Mouse (Mus musculus): Measurements from ENCODE around the gene 2700049A03Rik. TPM values are rescaled to one million over a fixed set of nuclear protein-coding genes. Genes with fewer than 3 reads are reported as not detected.

2700049A03Rik gene
- polyA plus RNA-seq, 2 experiments, result 2.7 to 4.1 TPM

DNA sequence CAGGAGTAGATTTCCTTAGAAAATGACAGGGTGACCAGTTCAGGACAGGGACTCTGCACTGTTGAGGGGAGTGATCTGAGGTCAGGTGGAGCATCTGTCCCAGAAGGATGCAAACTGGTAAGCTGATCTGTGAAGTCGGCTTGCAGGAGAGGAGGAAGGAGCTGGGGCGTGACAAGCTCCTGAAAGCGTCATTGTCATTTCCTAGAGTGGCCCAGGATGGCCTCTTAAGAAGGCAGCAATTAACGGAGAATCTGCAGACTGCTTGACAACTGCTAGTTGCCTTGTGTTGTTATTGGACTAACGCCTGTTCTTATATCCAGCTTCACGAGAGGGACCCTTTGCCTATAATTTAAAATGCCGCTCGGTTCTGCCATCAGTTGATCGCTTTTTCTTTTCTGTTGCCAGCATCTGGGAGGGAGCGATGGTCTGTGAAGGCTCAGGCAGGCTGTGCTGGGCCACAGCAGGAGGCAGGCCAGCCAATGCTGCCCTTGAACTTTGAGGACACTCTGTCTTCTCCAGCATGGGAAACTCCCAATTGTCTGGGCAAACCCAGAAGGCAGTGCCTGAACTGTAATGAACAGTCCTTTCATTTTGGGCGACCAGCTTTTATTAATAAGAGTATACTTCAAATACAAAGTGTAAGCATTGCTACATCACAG lies 116.0 kb downstream of the 2700049A03Rik start:
- TF ChIP-seq CTCF (IDR thresholded peaks at IDR 0.05; ENCODE audit: low read depth), result no peak
- no peak for TF ChIP-seq EP300 (IDR thresholded peaks at IDR 0.05; ENCODE audit: low read depth)
- H3K9me3 ChIP-seq (ENCODE audit: control insufficient read depth, low read length), result no peaks in the 10 kb centered on the region
- no peak overlapping the region for H3K9ac ChIP-seq (replicated peaks)
- no peaks in the 10 kb centered on the region for H3K4me1 ChIP-seq (replicated peaks; ENCODE audit: control insufficient read depth in 2 of 2, insufficient read depth in 2 of 2, low read length in 1 of 2)
- no peak for DNase-seq (ENCODE audit: low read depth in 3 of 3, low spot score in 3 of 3)
- no peak overlapping the region for H3K27ac ChIP-seq
- no peak for ATAC-seq (ENCODE audit: insufficient read depth)
- H3K36me3 ChIP-seq (replicated peaks; ENCODE audit: control insufficient read depth, insufficient read depth, low read depth), result no peaks in the 10 kb centered on the region
- H3K27me3 ChIP-seq (ENCODE audit: control insufficient read depth, insufficient read depth, low read length), result no peaks in the 10 kb centered on the region
- no peak overlapping the region for H3K4me2 ChIP-seq (ENCODE audit: low read depth)
- no peak overlapping the region for H3K4me3 ChIP-seq (ENCODE audit: insufficient read depth in 1 of 2, low read depth in 2 of 2, low read length in 2 of 2)
- 57% methylated on average over 11 of the region's 11 CpGs for WGBS (ENCODE audit: insufficient replicate concordance)

DNA sequence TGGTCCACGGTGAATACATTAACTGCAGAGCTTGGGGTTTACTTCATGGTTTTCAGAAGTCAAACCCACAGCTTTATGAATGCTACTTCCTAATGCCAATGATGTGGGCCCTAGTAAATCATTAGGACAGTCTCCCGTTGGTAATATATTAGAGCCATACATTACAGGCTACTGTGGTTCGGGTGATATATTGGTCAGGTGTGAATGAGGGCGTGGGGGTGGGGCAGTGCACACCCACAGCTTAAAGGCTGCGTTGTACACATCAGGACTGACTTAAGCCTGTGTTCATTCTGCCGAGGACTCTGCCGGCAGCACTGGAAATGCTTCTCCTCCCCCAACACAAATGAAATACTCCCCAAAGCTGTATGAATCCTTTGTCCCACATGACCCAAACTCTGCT lies 118.1 kb downstream of the 2700049A03Rik start:
- no peak overlapping the region for H3K4me2 ChIP-seq (ENCODE audit: low read depth)
- H3K4me1 ChIP-seq (replicated peaks; ENCODE audit: control insufficient read depth in 2 of 2, insufficient read depth in 2 of 2, low read length in 1 of 2), result no peaks in the 10 kb centered on the region
- TF ChIP-seq CTCF (IDR thresholded peaks at IDR 0.05; ENCODE audit: low read depth) (no peak), EP300 (IDR thresholded peaks at IDR 0.05; ENCODE audit: low read depth) (no peak)
- H3K9ac ChIP-seq (replicated peaks), result no peak overlapping the region
- no peaks in the 10 kb centered on the region for H3K27me3 ChIP-seq (ENCODE audit: control insufficient read depth, insufficient read depth, low read length)
- ATAC-seq (ENCODE audit: insufficient read depth) (no peak), DNase-seq (ENCODE audit: low read depth in 3 of 3, low spot score in 3 of 3) (no peak)
- WGBS (ENCODE audit: insufficient replicate concordance), result 59% methylated on average over 7 of the region's 7 CpGs
- H3K9me3 ChIP-seq (ENCODE audit: control insufficient read depth, low read length), result no peaks in the 10 kb centered on the region
- H3K27ac ChIP-seq, result no peak overlapping the region
- no peak overlapping the region for H3K4me3 ChIP-seq (ENCODE audit: insufficient read depth in 1 of 2, low read depth in 2 of 2, low read length in 2 of 2)
- H3K36me3 ChIP-seq (replicated peaks; ENCODE audit: control insufficient read depth, insufficient read depth, low read depth), result no peaks in the 10 kb centered on the region

DNA sequence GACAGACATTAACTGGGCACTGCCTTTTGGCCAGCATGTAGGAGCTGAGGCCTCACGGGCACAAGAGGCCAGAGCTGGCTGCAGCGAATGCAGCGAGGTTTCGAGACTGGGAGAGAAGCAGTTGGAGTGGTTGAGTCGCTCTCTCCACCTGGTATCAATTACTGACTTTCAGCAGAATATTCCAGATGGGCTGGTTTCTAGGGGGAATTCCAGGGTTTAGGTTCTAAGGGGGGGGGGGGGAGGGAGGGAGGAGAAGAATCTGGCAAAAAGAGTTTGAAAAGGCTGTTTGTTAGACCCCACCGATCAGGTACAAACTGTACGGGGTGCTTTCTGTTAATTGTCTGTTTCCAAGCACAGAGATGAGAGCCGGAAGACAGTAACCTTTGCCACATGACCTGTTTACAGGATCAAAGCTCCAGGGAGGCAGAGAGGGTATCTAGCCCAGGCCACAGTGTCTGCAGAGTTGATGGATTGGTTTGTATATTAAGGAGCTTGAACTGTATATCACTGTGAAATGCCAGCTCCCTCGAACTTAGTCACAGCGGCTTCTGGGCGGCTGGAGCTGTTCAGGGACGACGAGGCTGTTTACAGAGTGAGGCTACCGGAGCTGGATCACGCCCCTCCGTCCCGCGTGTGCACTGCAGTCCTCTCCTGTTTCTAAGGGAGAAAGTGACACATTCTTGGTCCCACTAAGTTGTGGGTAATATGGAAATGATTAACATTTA lies 121.7 kb downstream of the 2700049A03Rik start:
- no peak for DNase-seq (ENCODE audit: low read depth in 3 of 3, low spot score in 3 of 3)
- WGBS (ENCODE audit: insufficient replicate concordance), result 63% methylated on average over 18 of the region's 18 CpGs
- Histone ChIP-seq H3K36me3 (replicated peaks; ENCODE audit: control insufficient read depth, insufficient read depth, low read depth) (no peaks in the 10 kb centered on the region), H3K9me3 (ENCODE audit: control insufficient read depth, low read length) (no peaks in the 10 kb centered on the region), H3K4me1 (replicated peaks; ENCODE audit: control insufficient read depth in 2 of 2, insufficient read depth in 2 of 2, low read length in 1 of 2) (no peaks in the 10 kb centered on the region), H3K4me3 (ENCODE audit: insufficient read depth in 1 of 2, low read depth in 2 of 2, low read length in 2 of 2) (no peak overlapping the region), H3K27me3 (ENCODE audit: control insufficient read depth, insufficient read depth, low read length) (no peaks in the 10 kb centered on the region), H3K9ac (replicated peaks) (no peak overlapping the region), H3K27ac (no peak overlapping the region), H3K4me2 (ENCODE audit: low read depth) (no peak overlapping the region)
- no peak for ATAC-seq (ENCODE audit: insufficient read depth)
- TF ChIP-seq EP300 (IDR thresholded peaks at IDR 0.05; ENCODE audit: low read depth) (no peak), CTCF (IDR thresholded peaks at IDR 0.05; ENCODE audit: low read depth) (no peak)

DNA sequence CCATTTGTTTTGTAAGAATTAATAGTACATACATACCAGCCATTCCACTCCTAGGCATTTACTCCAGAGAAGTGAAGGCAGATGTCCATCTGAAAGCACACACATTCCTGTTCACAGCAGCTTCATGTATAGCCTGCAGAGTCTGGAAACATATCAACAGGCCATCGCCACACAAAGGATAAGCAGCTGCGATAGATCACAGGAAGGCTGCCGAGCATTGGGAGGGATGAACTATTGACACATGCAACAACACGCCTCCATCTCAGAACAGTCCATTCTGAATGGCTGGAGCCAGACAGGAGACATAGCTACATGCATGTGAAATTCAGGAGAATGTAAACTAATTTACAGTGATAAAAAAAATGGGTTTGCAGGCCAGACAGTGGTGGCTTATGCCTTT lies 127.6 kb downstream of the 2700049A03Rik start:
- DNase-seq (ENCODE audit: low read depth in 3 of 3, low spot score in 3 of 3), result no peak
- Histone ChIP-seq H3K9me3 (ENCODE audit: control insufficient read depth, low read length) (no peaks in the 10 kb centered on the region), H3K36me3 (replicated peaks; ENCODE audit: control insufficient read depth, insufficient read depth, low read depth) (no peaks in the 10 kb centered on the region), H3K4me3 (ENCODE audit: insufficient read depth in 1 of 2, low read depth in 2 of 2, low read length in 2 of 2) (no peak overlapping the region), H3K27me3 (ENCODE audit: control insufficient read depth, insufficient read depth, low read length) (no peaks in the 10 kb centered on the region), H3K4me2 (ENCODE audit: low read depth) (no peak overlapping the region), H3K4me1 (replicated peaks; ENCODE audit: control insufficient read depth in 2 of 2, insufficient read depth in 2 of 2, low read length in 1 of 2) (no peaks in the 10 kb centered on the region), H3K9ac (replicated peaks) (no peak overlapping the region), H3K27ac (no peak overlapping the region)
- WGBS (ENCODE audit: insufficient replicate concordance), result 69% methylated on average over 4 of the region's 4 CpGs
- no peak for TF ChIP-seq EP300 (IDR thresholded peaks at IDR 0.05; ENCODE audit: low read depth)
- TF ChIP-seq CTCF (IDR thresholded peaks at IDR 0.05; ENCODE audit: low read depth), result no peak
- ATAC-seq (ENCODE audit: insufficient read depth), result no peak

DNA sequence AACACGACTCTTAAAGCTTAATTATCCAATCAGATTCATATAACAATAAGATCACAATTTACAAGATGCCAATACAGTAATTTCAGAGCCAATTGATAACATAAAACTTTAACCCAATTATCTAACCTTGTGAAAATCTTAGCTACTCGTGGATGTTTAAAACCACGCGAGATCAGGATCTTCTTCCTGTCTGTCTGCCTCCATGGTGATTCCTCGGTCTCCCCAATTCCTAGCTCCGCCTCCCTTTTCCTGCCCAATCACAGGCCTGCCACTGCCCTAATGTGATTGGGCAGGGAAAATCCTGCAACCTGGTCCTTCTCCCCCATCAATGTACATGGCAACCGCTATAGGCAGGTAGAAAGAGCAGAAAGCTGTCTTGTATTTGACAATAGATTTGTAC lies 132.7 kb downstream of the 2700049A03Rik start:
- Histone ChIP-seq H3K4me1 (replicated peaks; ENCODE audit: control insufficient read depth in 2 of 2, insufficient read depth in 2 of 2, low read length in 1 of 2) (no peaks in the 10 kb centered on the region), H3K36me3 (replicated peaks; ENCODE audit: control insufficient read depth, insufficient read depth, low read depth) (no peaks in the 10 kb centered on the region), H3K4me3 (ENCODE audit: insufficient read depth in 1 of 2, low read depth in 2 of 2, low read length in 2 of 2) (no peak overlapping the region), H3K9ac (replicated peaks) (no peak overlapping the region), H3K9me3 (ENCODE audit: control insufficient read depth, low read length) (no peaks in the 10 kb centered on the region), H3K27ac (no peak overlapping the region), H3K4me2 (ENCODE audit: low read depth) (no peak overlapping the region), H3K27me3 (ENCODE audit: control insufficient read depth, insufficient read depth, low read length) (no peaks in the 10 kb centered on the region)
- no peak for ATAC-seq (ENCODE audit: insufficient read depth)
- no peak for TF ChIP-seq EP300 (IDR thresholded peaks at IDR 0.05; ENCODE audit: low read depth)
- no peak for TF ChIP-seq CTCF (IDR thresholded peaks at IDR 0.05; ENCODE audit: low read depth)
- no peak for DNase-seq (ENCODE audit: low read depth in 3 of 3, low spot score in 3 of 3)
- WGBS (ENCODE audit: insufficient replicate concordance), result 64% methylated on average over 7 of the region's 7 CpGs

Measured in liver, embryonic 14.5 days (tissue).